Mouse (Mus musculus): ENCODE measurements around the gene Otulinl.

The Otulinl gene

GRCm38 (mm10) chr15:27668557-27668956 is 12.8 kb downstream of the Otulinl start:
- TF ChIP-seq GATA4 (IDR thresholded peaks at IDR 0.05; ENCODE audit: insufficient replicate concordance, low read length), result no peak

GRCm38 (mm10) chr15:27668001-27668461 is 13.3 kb downstream of the Otulinl start:
- no peak for TF ChIP-seq GATA4 (IDR thresholded peaks at IDR 0.05; ENCODE audit: insufficient replicate concordance, low read length)

GRCm38 (mm10) chr15:27666911-27667539 is 14.4 kb downstream of the Otulinl start:
- no peak for TF ChIP-seq GATA4 (IDR thresholded peaks at IDR 0.05; ENCODE audit: insufficient replicate concordance, low read length)

- TF ChIP-seq GATA4 (IDR thresholded peaks at IDR 0.05; ENCODE audit: insufficient replicate concordance, low read length), result no peak
These were observed 15.9 kb downstream of the Otulinl start for GRCm38 (mm10) chr15:27665392-27665911.

GRCm38 (mm10) chr15:27664126-27664525 is 17.3 kb downstream of the Otulinl start:
- no peak for TF ChIP-seq GATA4 (IDR thresholded peaks at IDR 0.05; ENCODE audit: insufficient replicate concordance, low read length)

GRCm38 (mm10) chr15:27662699-27663098 is 18.7 kb downstream of the Otulinl start:
- TF ChIP-seq GATA4 (IDR thresholded peaks at IDR 0.05; ENCODE audit: insufficient replicate concordance, low read length), result no peak

GRCm38 (mm10) chr15:27661696-27662095 is 19.7 kb downstream of the Otulinl start:
- TF ChIP-seq GATA4 (IDR thresholded peaks at IDR 0.05; ENCODE audit: insufficient replicate concordance, low read length), result no peak

- TF ChIP-seq GATA4 (IDR thresholded peaks at IDR 0.05; ENCODE audit: insufficient replicate concordance, low read length), result no peak
These were observed 21.7 kb downstream of the Otulinl start for GRCm38 (mm10) chr15:27659592-27660244.

- TF ChIP-seq GATA4 (IDR thresholded peaks at IDR 0.05; ENCODE audit: insufficient replicate concordance, low read length), result no peak
These were observed 22.2 kb downstream of the Otulinl start for GRCm38 (mm10) chr15:27659143-27659542.

GRCm38 (mm10) chr15:27658356-27658755 is 23.0 kb downstream of the Otulinl start:
- no peak for TF ChIP-seq GATA4 (IDR thresholded peaks at IDR 0.05; ENCODE audit: insufficient replicate concordance, low read length)

- TF ChIP-seq GATA4 (IDR thresholded peaks at IDR 0.05; ENCODE audit: insufficient replicate concordance, low read length), result no peak
These were observed 23.5 kb downstream of the Otulinl start for GRCm38 (mm10) chr15:27657866-27658265.

GRCm38 (mm10) chr15:27656626-27657025 is 24.8 kb downstream of the Otulinl start:
- TF ChIP-seq GATA4 (IDR thresholded peaks at IDR 0.05; ENCODE audit: insufficient replicate concordance, low read length), result no peak

- no peak for TF ChIP-seq GATA4 (IDR thresholded peaks at IDR 0.05; ENCODE audit: insufficient replicate concordance, low read length)
These were observed 26.4 kb downstream of the Otulinl start for GRCm38 (mm10) chr15:27655015-27655414.

GRCm38 (mm10) chr15:27647686-27648085 is 33.7 kb downstream of the Otulinl start:
- TF ChIP-seq GATA4 (IDR thresholded peaks at IDR 0.05; ENCODE audit: insufficient replicate concordance, low read length), result no peak

GRCm38 (mm10) chr15:27646665-27647064 is 34.7 kb downstream of the Otulinl start:
- no peak for TF ChIP-seq GATA4 (IDR thresholded peaks at IDR 0.05; ENCODE audit: insufficient replicate concordance, low read length)

GRCm38 (mm10) chr15:27645250-27645649 is 36.1 kb downstream of the Otulinl start:
- TF ChIP-seq GATA4 (IDR thresholded peaks at IDR 0.05; ENCODE audit: insufficient replicate concordance, low read length), result no peak

Data from liver, adult (tissue).